29 mouse cellular contexts compared by ENCODE assay signal in genomic region chr7:67168763-67169569, GRCm38 (mm10). TPM values are rescaled to one million over a fixed set of nuclear protein-coding genes. Genes with fewer than 3 reads are reported as not detected.
DNase-seq lines count a peak whose midpoint lies in the region; ATAC-seq lines count a peak whose summit lies in the region.
"Had no signal": no experiment of that assay in that cellular context is flagged by ENCODE, and none has a peak within 500 bp of the region (broad histone marks: within the 10 kb centered on the region; RNA-seq: fewer than 3 reads in every experiment).

No protein-coding gene starts in this region.

- no peaks in the 10 kb centered on the region for H3K27me3 ChIP-seq in liver, embryonic 16.5 days (ENCODE audit: control insufficient read depth, insufficient read depth, low read depth, low read length)
- H3K27me3 ChIP-seq in intestine, embryonic 16.5 days (replicated peaks; ENCODE audit: control insufficient read depth, insufficient read depth, low read length), result no peaks in the 10 kb centered on the region
- H3K27me3 ChIP-seq: embryonic facial prominence, embryonic 13.5 days; forebrain, embryonic 15.5 days; heart, embryonic 13.5 days; limb, embryonic 13.5 days had no signal

- H3K9ac ChIP-seq in liver, embryonic 16.5 days (ENCODE audit: low read depth, low read length), result no peak overlapping the region
- H3K9ac ChIP-seq in intestine, embryonic 16.5 days (ENCODE audit: low read depth, low read length), result no peak overlapping the region
- H3K9ac ChIP-seq: embryonic facial prominence, embryonic 13.5 days; forebrain, embryonic 15.5 days; heart, embryonic 13.5 days; limb, embryonic 13.5 days; liver, embryonic 14.5 days had no signal

- no peak for DNase-seq in liver
- DNase-seq in thymus, postnatal 25 days, result peak; percentile 9
- DNase-seq in thymus, postnatal 36 days, result no peak
- no peak for DNase-seq in cerebellum, postnatal 25 days
- DNase-seq: adrenal gland, adult 2 months; cerebellum, adult 2 months; cerebellum, postnatal 36 days; embryo, embryonic 11 days; gastrocnemius, postnatal 10 days; heart, adult 18-20 months; heart, postnatal 14 days; kidney, adult 9 months; kidney, postnatal 14 days; layer of hippocampus, postnatal 36 days; lung, postnatal 4 days; right cerebral cortex, postnatal 14 days; spleen, adult 18-20 months had no signal

- no peaks in the 10 kb centered on the region for H3K4me1 ChIP-seq in liver, embryonic 16.5 days (ENCODE audit: control insufficient read depth, low read depth, low read length)
- peaks cover 7% of the 10 kb centered on the region; the same call in 1 of the 2 replicates for H3K4me1 ChIP-seq in intestine, embryonic 16.5 days (ENCODE audit: control insufficient read depth, insufficient read depth, low read length)
- H3K4me1 ChIP-seq: heart, embryonic 13.5 days had no signal

- 56% methylated on average over 9 of the region's 9 CpGs for WGBS in liver, embryonic 16.5 days (ENCODE audit: insufficient replicate concordance)
- 36% methylated on average over 9 of the region's 9 CpGs for WGBS in intestine, embryonic 16.5 days

- H3K27ac ChIP-seq in liver, embryonic 16.5 days (ENCODE audit: low read length), result no peak overlapping the region
- no peak overlapping the region for H3K27ac ChIP-seq in intestine, embryonic 16.5 days (ENCODE audit: low read length)
- H3K27ac ChIP-seq: embryonic facial prominence, embryonic 13.5 days; forebrain, embryonic 15.5 days; heart, embryonic 13.5 days; layer of hippocampus, adult 2 months; limb, embryonic 13.5 days; liver, embryonic 14.5 days had no signal

- H3K4me2 ChIP-seq in liver, embryonic 16.5 days (ENCODE audit: low read depth, low read length), result no peak overlapping the region
- no peak overlapping the region for H3K4me2 ChIP-seq in intestine, embryonic 16.5 days (ENCODE audit: low read depth, low read length)
- H3K4me2 ChIP-seq: embryonic facial prominence, embryonic 13.5 days; forebrain, embryonic 15.5 days; heart, embryonic 13.5 days; limb, embryonic 13.5 days had no signal

- no peaks in the 10 kb centered on the region for H3K36me3 ChIP-seq in liver, embryonic 16.5 days (ENCODE audit: control insufficient read depth, insufficient read depth)
- H3K36me3 ChIP-seq in intestine, embryonic 16.5 days (ENCODE audit: control insufficient read depth, insufficient read depth, low read length), result no peaks in the 10 kb centered on the region
- H3K36me3 ChIP-seq: embryonic facial prominence, embryonic 13.5 days; forebrain, embryonic 15.5 days; G1E; heart, embryonic 13.5 days; limb, embryonic 13.5 days had no signal

- no peak overlapping the region for H3K4me3 ChIP-seq in liver, embryonic 16.5 days (ENCODE audit: low read depth, low read length)
- H3K4me3 ChIP-seq in intestine, embryonic 16.5 days (ENCODE audit: low read length), result no peak overlapping the region
- H3K4me3 ChIP-seq: embryonic facial prominence, embryonic 13.5 days; erythroblast, embryonic 14.5 days; forebrain, embryonic 15.5 days; heart, embryonic 13.5 days; layer of hippocampus, adult 2 months; limb, embryonic 13.5 days had no signal

- no peaks in the 10 kb centered on the region for H3K9me3 ChIP-seq in liver, embryonic 16.5 days (replicated peaks; ENCODE audit: control insufficient read depth, low read length)
- H3K9me3 ChIP-seq in intestine, embryonic 16.5 days (ENCODE audit: control insufficient read depth, low read length), result no peaks in the 10 kb centered on the region
- H3K9me3 ChIP-seq: embryonic facial prominence, embryonic 13.5 days; forebrain, embryonic 15.5 days; heart, embryonic 13.5 days; limb, embryonic 13.5 days had no signal

- peak; percentile 60; the same call in 1 of the 2 replicates for ATAC-seq in liver, embryonic 16.5 days (ENCODE audit: low read depth)
- ATAC-seq in intestine, embryonic 16.5 days, result peak; percentile 92
- no peak for ATAC-seq in cerebellum, adult (ENCODE audit: insufficient number of reproducible peaks, low FRiP score, low TSS enrichment)
- ATAC-seq: forebrain, embryonic 15.5 days; Patski had no signal

RNA-seq across cellular contexts. Expression of gene Lysmd4, which starts 53.4 kb away (rescaled TPM):
- 3.9 TPM in 2 replicates for polyA plus RNA-seq in liver, embryonic 16.5 days (2015; fragmentation: Nextera tagmentation; extraction: Ambion mirVana)
- polyA plus RNA-seq in intestine, embryonic 16.5 days (2015; fragmentation: Nextera tagmentation; extraction: Ambion mirVana), result 11.5 and 11.8 TPM in 2 replicates
